Mouse (Mus musculus): ENCODE measurements around the gene Dppa4.
"Not testable (repeated sequence)": the region's sequence is repeated elsewhere in the genome, so short reads cannot be mapped to it uniquely, and the experiment has no call there.

The Dppa4 gene

GRCm38 (mm10) chr16:48283517-48283916, at the start of gene Dppa4:
Gene Dppa4, plus strand, starts transcription at chr16:48283733.
- no peak for DNase-seq (ENCODE audit: low spot score in 2 of 2)

- DNase-seq (ENCODE audit: low spot score in 2 of 2): no peak
Observed at GRCm38 (mm10) chr16:48234999-48235398, 48.5 kb upstream of the Dppa4 start.

- no peak for DNase-seq (ENCODE audit: low spot score in 2 of 2)
Observed at GRCm38 (mm10) chr16:48237676-48238075, 45.9 kb upstream of the Dppa4 start.

GRCm38 (mm10) chr16:48247044-48247661, 36.4 kb upstream of the Dppa4 start:
- DNase-seq (ENCODE audit: low spot score in 2 of 2): no peak

- no peak for DNase-seq (ENCODE audit: low spot score in 2 of 2)
Observed at GRCm38 (mm10) chr16:48252824-48253223, 30.7 kb upstream of the Dppa4 start.

GRCm38 (mm10) chr16:48254584-48254983, 28.9 kb upstream of the Dppa4 start:
- DNase-seq (ENCODE audit: low spot score in 2 of 2): no peak

- no peak for DNase-seq (ENCODE audit: low spot score in 2 of 2)
Observed at GRCm38 (mm10) chr16:48259519-48259918, 24.0 kb upstream of the Dppa4 start.

GRCm38 (mm10) chr16:48262901-48263300, 20.6 kb upstream of the Dppa4 start:
- DNase-seq (ENCODE audit: low spot score in 2 of 2): no peak

GRCm38 (mm10) chr16:48265856-48266255, 17.7 kb upstream of the Dppa4 start:
- no peak for DNase-seq (ENCODE audit: low spot score in 2 of 2)

- no peak for DNase-seq (ENCODE audit: low spot score in 2 of 2)
Observed at GRCm38 (mm10) chr16:48276940-48277339, 6.6 kb upstream of the Dppa4 start.

GRCm38 (mm10) chr16:48280883-48281282, 2.6 kb upstream of the Dppa4 start:
- DNase-seq (ENCODE audit: low spot score in 2 of 2): no peak

GRCm38 (mm10) chr16:48282801-48283200, 732 bp upstream of the Dppa4 start:
- DNase-seq (ENCODE audit: low spot score in 2 of 2): no peak

- DNase-seq (ENCODE audit: low spot score in 2 of 2): no peak
Observed at GRCm38 (mm10) chr16:48285517-48285916, 2.0 kb downstream of the Dppa4 start.

GRCm38 (mm10) chr16:48297384-48298136, 14.0 kb downstream of the Dppa4 start:
- no peak for DNase-seq (ENCODE audit: low spot score in 2 of 2)

GRCm38 (mm10) chr16:48299884-48300283, 16.4 kb downstream of the Dppa4 start:
- DNase-seq (ENCODE audit: low spot score in 2 of 2): no peak

- DNase-seq (ENCODE audit: low spot score in 2 of 2): no peak
Observed at GRCm38 (mm10) chr16:48303509-48303908, 20.0 kb downstream of the Dppa4 start, which contains the start of gene Dppa2. Gene Dppa2, plus strand, starts transcription at chr16:48303908.

- DNase-seq (ENCODE audit: low spot score in 2 of 2): no peak
Observed at GRCm38 (mm10) chr16:48303983-48304382, 20.4 kb downstream of the Dppa4 start.

- DNase-seq (ENCODE audit: low spot score in 2 of 2): not testable (repeated sequence)
Observed at GRCm38 (mm10) chr16:48308916-48309315, 25.4 kb downstream of the Dppa4 start.

- DNase-seq (ENCODE audit: low spot score in 2 of 2): no peak
Observed at GRCm38 (mm10) chr16:48309912-48310630, 26.5 kb downstream of the Dppa4 start.

GRCm38 (mm10) chr16:48315294-48315693, 31.8 kb downstream of the Dppa4 start:
- DNase-seq (ENCODE audit: low spot score in 2 of 2): no peak

GRCm38 (mm10) chr16:48320781-48321180, 37.2 kb downstream of the Dppa4 start:
- DNase-seq (ENCODE audit: low spot score in 2 of 2): no peak

GRCm38 (mm10) chr16:48323133-48323532, 39.6 kb downstream of the Dppa4 start:
- DNase-seq (ENCODE audit: low spot score in 2 of 2): peak in 1 of 2 experiments; percentile 5
